Mouse (Mus musculus) E14TG2a.4 (cell line): ENCODE results near the gene Cbl.

Experiments used
- CTCF ChIP-seq: conservative IDR thresholded peaks from 2 replicates; pipeline ENCODE4 v1.5.1; 2014; ENCODE audit warnings: low read length
- NANOG ChIP-seq: IDR thresholded peaks from 2 replicates; pipeline ENCODE4 v1.6.1; 2014; ENCODE audit warnings: borderline replicate concordance, low read length, mixed read lengths

DNA sequence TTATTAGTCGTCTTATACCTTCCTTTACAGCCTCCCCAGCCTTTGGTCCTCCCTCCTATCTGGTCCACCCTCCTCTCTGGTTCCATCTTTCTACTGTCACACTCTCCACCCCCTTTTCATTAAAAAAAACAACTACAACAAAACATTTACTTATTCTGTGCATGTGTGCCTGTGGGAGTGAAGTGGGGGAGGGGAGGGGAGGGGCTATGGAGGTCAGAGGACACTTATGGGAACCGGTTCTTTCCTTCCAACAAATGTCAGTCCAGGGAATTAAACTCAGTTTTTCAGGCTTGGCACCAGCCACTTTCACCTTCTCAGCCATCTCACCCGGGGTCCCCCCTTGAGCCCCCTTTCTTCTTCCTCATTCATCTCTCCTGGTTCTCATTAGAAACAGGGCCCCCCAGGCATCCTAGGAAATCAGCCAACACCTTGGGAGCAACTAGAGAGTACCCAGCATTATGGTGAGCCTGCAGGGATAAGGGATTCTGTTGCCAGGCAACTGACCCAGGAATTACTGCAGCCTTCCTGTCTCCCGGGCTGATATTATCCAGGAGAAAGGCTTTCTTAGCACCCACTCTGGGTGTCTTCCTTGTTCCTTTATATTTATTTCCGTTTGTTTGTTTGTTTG lies 20.8 kb upstream of the Cbl start:
- TF ChIP-seq CTCF = no peak
- no peak for TF ChIP-seq NANOG
